Mouse (Mus musculus) megakaryocyte progenitor cell, adult 5-6 weeks (primary cell): ENCODE data around the gene Ubxn10. TPM values are rescaled to one million over a fixed set of nuclear protein-coding genes. Genes with fewer than 3 reads are reported as not detected.
A peak's percentile ranks its signal among the peaks of the same experiment; 100 is the strongest.

ENCODE experiments used
- ATAC-seq: replicated peaks from 2 replicates; pipeline ENCODE4 v1.8.0; 2016; ENCODE audit warnings: mild to moderate bottlenecking, moderate TSS enrichment, inconsistent platforms; ENCODE audit not compliant: poor library complexity
- total RNA-seq, 2 experiments: library from RNA; stranded (forward) in 1 of 2; stranded (reverse) in 1 of 2; fragments of 157-497, 149-512 nt in 1 of 2; fragments of 200-1000 nt in 1 of 2; gene quantifications; 2 replicates each; pipeline versions ENCODE4 v1.2.3 to v1.2.4; 2015 to 2017

Gene Ubxn10
- total RNA-seq (2015) (not detected in 2 replicates), total RNA-seq (2017) (not detected in 2 replicates)

- no peak for ATAC-seq
These were observed at the start of gene Ubxn10 for GRCm38 (mm10) chr4:138737031-138737430. Gene Ubxn10 (minus strand): TSS chr4:138737167.

DNA sequence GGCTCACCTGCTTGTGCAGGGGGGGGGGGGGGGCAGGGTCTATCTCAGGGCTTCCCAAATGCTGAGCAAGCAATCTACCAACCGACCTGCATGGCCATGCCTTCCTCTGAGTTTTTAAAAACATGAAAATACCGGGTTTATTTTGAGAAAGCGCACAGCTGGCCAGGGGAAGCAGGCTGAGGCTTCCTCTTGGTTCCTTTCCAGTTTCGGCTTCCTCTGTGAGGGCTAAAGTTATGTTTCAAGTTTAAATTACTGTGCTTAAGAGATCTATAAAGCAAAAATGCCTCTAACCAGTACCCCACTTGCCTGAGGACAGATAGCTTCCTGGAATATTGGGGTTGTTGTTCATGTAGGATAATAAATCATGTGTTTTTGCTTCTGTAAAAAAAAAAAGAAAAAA, 49.2 kb upstream of the Ubxn10 start:
- ATAC-seq = no peak

DNA sequence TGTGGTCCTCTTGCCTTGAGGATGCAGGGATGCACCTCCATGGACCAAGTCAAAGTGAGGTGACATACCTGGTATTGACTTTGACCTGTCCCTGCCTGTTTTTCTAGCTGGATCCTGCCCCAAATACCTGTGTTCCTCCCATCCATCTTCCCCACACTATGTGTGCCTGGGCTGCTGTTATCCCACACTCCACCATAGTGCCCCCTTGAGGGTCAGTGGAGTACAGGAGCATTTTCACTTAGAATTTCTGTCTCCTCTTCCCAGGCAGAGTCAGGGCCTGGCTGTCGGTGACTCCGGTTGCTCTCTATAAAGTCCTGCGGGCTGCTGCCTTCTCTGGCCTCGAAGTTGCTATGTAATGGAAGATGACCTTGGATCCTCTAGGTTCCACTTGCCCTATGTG, 48.8 kb upstream of the Ubxn10 start:
- no peak for ATAC-seq

DNA sequence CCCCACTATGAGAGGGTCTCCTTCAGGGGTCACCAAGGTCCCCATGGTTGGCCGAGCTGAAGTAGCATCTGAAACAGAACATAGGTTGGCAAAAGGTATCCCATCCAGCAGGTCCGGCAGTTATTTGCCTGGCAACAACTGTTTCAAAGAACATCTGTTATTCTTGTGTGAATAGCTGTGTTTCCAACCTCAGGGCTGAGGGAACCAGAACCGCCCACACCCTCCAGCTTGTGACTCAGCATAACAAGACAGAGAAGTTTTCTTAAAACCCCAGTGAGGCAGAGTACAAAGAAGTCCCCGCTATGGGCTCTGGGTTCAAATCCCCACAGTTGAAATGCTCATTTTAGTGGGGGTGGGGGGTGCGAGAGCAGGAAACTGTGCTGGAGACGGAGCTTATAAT, 45.1 kb upstream of the Ubxn10 start:
- no peak for ATAC-seq

GRCm38 (mm10) chr4:138780300-138780699, 43.3 kb upstream of the Ubxn10 start:
- ATAC-seq = no peak

GRCm38 (mm10) chr4:138777417-138778407, 40.7 kb upstream of the Ubxn10 start:
- no peak for ATAC-seq

DNA sequence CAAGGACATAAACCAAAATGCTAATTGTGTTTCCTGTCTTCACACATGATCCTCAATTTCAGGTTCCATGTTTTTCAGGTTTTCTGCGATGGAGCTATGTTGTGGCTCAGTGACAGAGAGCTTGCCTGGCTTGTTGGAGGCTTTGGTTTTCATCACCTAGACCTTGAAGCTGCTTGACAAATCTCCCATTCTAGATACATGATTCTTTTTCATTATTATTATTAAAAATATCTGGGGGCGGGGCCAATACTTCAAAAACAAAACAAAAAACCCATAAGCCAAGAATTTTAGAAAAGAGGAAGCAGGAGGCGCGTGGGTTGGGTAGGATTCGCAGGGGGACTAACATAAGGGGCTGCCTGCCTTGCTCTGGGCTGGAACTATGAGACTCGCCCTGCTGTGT, 38.5 kb upstream of the Ubxn10 start, which contains the start of gene Pla2g2d:
Pla2g2d (plus strand) TSS at position 301 of the 400 bp plus-strand sequence.
- no peak for ATAC-seq

GRCm38 (mm10) chr4:138772386-138772785, 35.4 kb upstream of the Ubxn10 start:
- no peak for ATAC-seq

- ATAC-seq = no peak
These were observed 35.0 kb upstream of the Ubxn10 start for GRCm38 (mm10) chr4:138771970-138772369.

GRCm38 (mm10) chr4:138762266-138762665, 25.3 kb upstream of the Ubxn10 start:
- no peak for ATAC-seq

GRCm38 (mm10) chr4:138757416-138757815, 20.4 kb upstream of the Ubxn10 start, which contains the start of gene Pla2g2f:
Gene Pla2g2f (minus strand): TSS chr4:138757626.
- ATAC-seq = no peak

- no peak for ATAC-seq
These were observed 19.0 kb upstream of the Ubxn10 start for GRCm38 (mm10) chr4:138755983-138756382.

DNA sequence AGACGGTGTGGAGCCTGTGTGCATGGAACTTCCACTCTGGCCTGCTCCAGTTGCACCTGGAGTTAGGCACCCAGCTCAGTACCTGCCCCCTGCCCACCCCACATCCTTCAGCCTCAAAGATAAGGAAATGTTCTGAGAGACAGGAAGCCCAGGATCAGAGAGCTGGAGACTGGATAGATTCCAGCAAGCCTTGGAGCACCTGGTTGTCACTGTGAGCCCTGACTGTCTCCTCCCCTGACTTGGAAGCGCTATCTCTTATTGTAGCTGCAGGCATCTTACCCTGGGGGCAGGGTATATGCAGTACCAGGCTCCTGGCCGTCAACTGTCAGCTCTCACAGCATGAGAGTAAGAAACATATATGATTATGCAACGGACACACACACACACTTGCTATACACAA, 18.5 kb upstream of the Ubxn10 start:
- ATAC-seq = no peak

DNA sequence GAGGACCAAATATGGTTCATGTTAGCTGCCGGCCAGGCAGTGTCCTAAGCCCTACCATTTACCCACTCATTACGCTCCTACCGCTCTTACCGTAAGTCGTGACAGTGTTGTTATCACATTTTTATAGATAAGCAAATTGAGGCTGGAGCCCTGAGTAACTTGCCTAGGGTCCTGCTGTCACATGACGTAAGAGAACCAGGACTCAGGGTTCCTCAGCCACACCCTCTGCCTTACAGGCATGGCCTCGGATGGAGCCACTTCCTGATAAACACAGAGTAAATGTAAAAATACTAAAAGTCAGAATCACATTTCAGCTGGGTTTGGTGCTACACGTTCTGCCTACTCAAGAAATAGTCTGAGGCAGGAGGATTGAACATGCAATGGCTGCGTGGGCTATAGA, 17.5 kb upstream of the Ubxn10 start:
- ATAC-seq = no peak

GRCm38 (mm10) chr4:138753608-138754007, 16.6 kb upstream of the Ubxn10 start:
- no peak for ATAC-seq

DNA sequence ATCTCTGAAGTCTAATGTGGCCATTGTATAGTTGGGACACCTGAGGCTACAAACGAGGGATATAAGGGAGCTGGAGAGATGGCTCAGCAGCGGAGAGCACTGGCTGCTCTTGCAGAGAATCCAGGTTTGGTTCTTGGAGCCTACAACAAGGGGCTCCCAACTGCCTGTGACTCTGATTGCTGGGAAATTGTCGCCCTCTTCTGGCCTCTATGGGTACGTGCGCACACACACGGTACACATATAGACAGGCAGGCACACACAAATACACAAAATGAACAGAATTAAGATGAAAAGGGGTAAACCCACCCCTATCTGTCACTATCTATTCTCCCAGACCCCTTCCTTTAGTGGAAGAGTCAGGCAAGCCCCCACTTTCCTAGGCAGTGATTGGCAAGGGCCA, 15.6 kb upstream of the Ubxn10 start:
- ATAC-seq = no peak

- ATAC-seq = peak; percentile 61; the same call in 1 of the 2 replicates
These were observed 11.6 kb upstream of the Ubxn10 start for GRCm38 (mm10) chr4:138748369-138749072.

GRCm38 (mm10) chr4:138747851-138748250, 10.9 kb upstream of the Ubxn10 start:
- no peak for ATAC-seq

GRCm38 (mm10) chr4:138746866-138747265, 9.9 kb upstream of the Ubxn10 start:
- no peak for ATAC-seq

DNA sequence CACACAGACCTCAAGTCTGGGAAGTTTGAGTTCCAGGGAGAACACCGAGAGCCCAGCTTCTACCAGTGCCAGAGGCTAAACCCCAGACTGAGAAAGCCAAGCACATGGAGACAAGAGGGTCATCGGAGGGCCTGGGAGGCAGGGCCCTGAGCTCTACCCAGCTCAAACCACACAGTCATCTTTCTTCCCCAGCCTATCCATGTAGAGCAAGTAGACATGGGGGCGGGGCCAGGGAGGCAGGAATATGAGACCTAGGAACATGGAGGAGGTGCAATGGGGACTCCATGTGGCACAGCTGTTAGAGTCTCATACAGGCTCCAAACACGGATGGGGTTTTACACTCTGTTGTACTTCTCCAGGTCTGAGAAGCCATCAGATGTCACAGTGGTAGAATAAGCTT, 8.9 kb upstream of the Ubxn10 start:
- no peak for ATAC-seq

DNA sequence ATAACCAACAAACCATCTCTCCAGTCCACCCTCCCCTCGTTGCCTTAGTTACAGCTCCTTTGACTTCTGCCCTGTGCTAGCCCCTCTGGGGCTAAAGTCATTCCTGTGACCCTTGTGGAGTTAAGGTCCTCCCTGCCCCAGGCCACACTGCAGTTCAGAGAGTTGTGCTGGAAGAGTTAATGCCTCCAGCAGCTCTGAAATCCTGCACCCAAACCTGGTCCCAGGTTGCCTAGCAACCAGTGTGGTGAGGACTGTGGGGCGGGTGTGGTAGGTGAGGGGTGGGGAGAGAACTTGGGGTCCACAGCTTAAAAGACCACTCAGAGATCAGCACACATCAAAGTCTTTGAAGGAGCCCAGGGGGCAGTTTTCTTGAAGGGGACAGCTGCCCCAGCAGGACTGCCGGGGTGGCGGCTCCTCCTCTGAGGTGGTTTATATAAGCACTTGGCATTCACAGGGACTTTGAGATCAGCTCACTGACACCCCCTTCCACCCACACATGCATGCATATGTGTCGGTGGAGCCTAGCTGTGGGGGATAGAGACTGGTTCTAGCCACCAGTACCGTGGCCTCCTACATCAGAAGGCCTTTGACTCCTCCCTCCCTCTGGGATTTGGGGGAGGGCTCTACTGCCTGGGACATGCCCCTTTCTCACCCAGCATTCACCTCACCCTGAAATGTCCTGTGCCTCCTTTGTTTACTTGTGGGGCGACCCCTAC, 2.3 kb upstream of the Ubxn10 start:
- no peak for ATAC-seq
